Mouse (Mus musculus): Measurements from ENCODE around the gene Zbtb18.

GRCm38 (mm10) chr1:177419331-177419730 lies 22.8 kb upstream of the Zbtb18 start:
- TF ChIP-seq POLR2A (IDR thresholded peaks at IDR 0.05; ENCODE audit: control insufficient read depth, low read depth, low read length) (no peak), CTCF (IDR thresholded peaks at IDR 0.05; ENCODE audit: control insufficient read depth, insufficient read depth, insufficient replicate concordance, low read depth, low read length) (no peak)

Measured in testis, adult 2 months (tissue).